Mouse (Mus musculus) kidney, embryonic 14.5 days (tissue): ENCODE measurements around the gene Mccc2. TPM values are rescaled to one million over a fixed set of nuclear protein-coding genes. Genes with fewer than 3 reads are reported as not detected.

Experiments
- ATAC-seq: fragments of 200-750 bp; cut with Nextera tagmentation; 2 replicates; pipeline ENCODE4 v1.8.0; 2017; ENCODE audit warnings: moderate number of reproducible peaks, mild to moderate bottlenecking, moderate TSS enrichment, moderate library complexity; ENCODE audit not compliant: low FRiP score, low TSS enrichment
- H3K27ac ChIP-seq: fragments of 300-500 bp; sonication (generic); 2 replicates; pipeline ENCODE4 v1.5.1; 2014; ENCODE audit warnings: low read depth, mild to moderate bottlenecking, low read length, moderate library complexity, mixed read lengths
- H3K27me3 ChIP-seq: fragments of 300-500 bp; sonication (generic); 2 replicates; pipeline ENCODE4 v1.6.1; 2014; ENCODE audit warnings: mild to moderate bottlenecking, low read length; ENCODE audit not compliant: control insufficient read depth, insufficient read depth
- H3K36me3 ChIP-seq: fragments of 300-500 bp; sonication (generic); 2 replicates; pipeline ENCODE4 v1.6.1; 2014; ENCODE audit warnings: low read length, mixed read lengths; ENCODE audit not compliant: control insufficient read depth, insufficient read depth
- H3K4me1 ChIP-seq: fragments of 300-500 bp; sonication (generic); 2 replicates; pipeline ENCODE4 v1.6.1; 2014; ENCODE audit warnings: low read length, mixed read lengths; ENCODE audit not compliant: control insufficient read depth, insufficient read depth
- H3K4me2 ChIP-seq: fragments of 300-500 bp; sonication (generic); replicated peaks from 2 replicates; pipeline ENCODE4 v1.6.1; 2014; ENCODE audit warnings: low read depth, mild to moderate bottlenecking, low read length
- H3K4me3 ChIP-seq: fragments of 300-500 bp; sonication (generic); 2 replicates; pipeline ENCODE4 v1.5.1; 2014; ENCODE audit warnings: mild to moderate bottlenecking, low read length
- H3K9ac ChIP-seq: fragments of 300-500 bp; sonication (generic); 2 replicates; pipeline ENCODE4 v1.6.1; 2014; ENCODE audit warnings: low read depth, mild to moderate bottlenecking, low read length, moderate library complexity
- H3K9me3 ChIP-seq: fragments of 300-500 bp; sonication (generic); 2 replicates; pipeline ENCODE4 v1.6.1; 2016; ENCODE audit warnings: low read length; ENCODE audit not compliant: control insufficient read depth
- WGBS: fragments of 180-500 bp; shearing (Covaris S2); extraction: QIAGEN DNeasy Blood & Tissue Kit; methylation state at CpG from one replicate; pipeline ENCODE4 v1.1.7; 2014; 5-methylcytosine and 5-hydroxymethylcytosine counted together
- polyA plus RNA-seq: library from polyadenylated mRNA; unstranded; fragments of >200 nt; fragmentation: Nextera tagmentation; extraction: Ambion mirVana; gene quantifications from 2 replicates; pipeline ENCODE4 v1.2.1, GENCODE M21; 2014

Mccc2 gene
- polyA plus RNA-seq, 1 experiment from 2014 or later: 52.8 TPM

DNA sequence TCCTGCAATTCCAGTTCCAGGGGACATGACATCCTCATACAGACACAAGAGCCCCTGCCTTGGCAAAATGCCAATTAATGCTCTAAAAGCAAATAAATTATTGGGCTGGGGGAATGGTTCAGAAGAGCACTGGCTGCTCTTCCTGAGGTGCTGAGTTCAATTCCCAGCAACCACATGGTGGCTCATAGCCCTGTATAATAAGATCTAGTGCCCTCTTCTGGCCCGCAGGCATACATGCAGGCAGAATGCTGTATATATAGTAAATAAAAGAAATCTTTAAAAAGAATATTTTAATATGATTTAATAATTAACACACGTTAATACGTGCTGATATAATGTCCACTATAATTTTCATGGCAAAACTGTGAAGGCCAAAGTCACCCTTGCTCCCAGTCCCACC lies 17.3 kb downstream of the Mccc2 start:
- Histone ChIP-seq H3K4me3 (no peak overlapping the region), H3K9me3 (no peaks in the 10 kb centered on the region), H3K9ac (no peak overlapping the region), H3K36me3 (no peaks in the 10 kb centered on the region; the same call in 1 of the 2 replicates), H3K4me1 (no peaks in the 10 kb centered on the region), H3K4me2 (no peak overlapping the region), H3K27ac (no peak overlapping the region), H3K27me3 (no peaks in the 10 kb centered on the region)
- ATAC-seq: no peak
- 92% methylated on average over 3 of the region's 3 CpGs for WGBS

DNA sequence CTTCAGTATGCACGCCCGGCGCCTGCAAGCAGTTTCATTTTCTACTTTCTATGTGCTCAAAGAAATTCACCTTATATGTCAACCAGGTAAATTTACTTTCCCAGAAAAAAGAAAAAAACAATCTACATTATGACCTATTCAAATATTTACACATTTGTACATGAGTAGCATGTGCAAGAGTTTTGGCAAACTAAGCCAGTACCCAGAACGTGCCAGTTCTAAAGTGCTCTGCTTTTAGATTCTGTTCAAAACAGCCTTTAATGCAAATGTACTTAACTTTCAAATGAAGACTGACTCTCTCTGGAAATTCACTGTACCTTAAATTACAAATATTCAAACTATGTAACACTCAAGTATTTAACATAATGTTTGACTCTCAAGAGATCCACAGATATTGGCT lies 25.8 kb downstream of the Mccc2 start:
- no peaks in the 10 kb centered on the region for H3K27me3 ChIP-seq
- WGBS: 95% methylated on average over 4 of the region's 4 CpGs
- H3K27ac ChIP-seq: no peak overlapping the region
- H3K36me3 ChIP-seq: peaks cover 16% of the 10 kb centered on the region; the same call in 1 of the 2 replicates
- no peak overlapping the region for H3K4me3 ChIP-seq
- no peaks in the 10 kb centered on the region for H3K9me3 ChIP-seq
- no peak for ATAC-seq
- no peaks in the 10 kb centered on the region for H3K4me1 ChIP-seq
- H3K4me2 ChIP-seq: no peak overlapping the region
- no peak overlapping the region for H3K9ac ChIP-seq

- no peak overlapping the region for H3K4me2 ChIP-seq
- no peak overlapping the region for H3K4me3 ChIP-seq
- WGBS: 100% methylated on average over 1 of the region's 1 CpGs
- H3K9ac ChIP-seq: no peak overlapping the region
- H3K9me3 ChIP-seq: no peaks in the 10 kb centered on the region
- H3K36me3 ChIP-seq: peaks cover 5% of the 10 kb centered on the region; the same call in 1 of the 2 replicates
- H3K27ac ChIP-seq: no peak overlapping the region
- no peak for ATAC-seq
- no peaks in the 10 kb centered on the region for H3K27me3 ChIP-seq
- H3K4me1 ChIP-seq: no peaks in the 10 kb centered on the region
These were observed 32.1 kb downstream of the Mccc2 start for GRCm38 (mm10) chr13:99983320-99983719.

GRCm38 (mm10) chr13:99979406-99979805 lies 36.0 kb downstream of the Mccc2 start:
- Histone ChIP-seq H3K4me1 (no peaks in the 10 kb centered on the region), H3K27me3 (no peaks in the 10 kb centered on the region), H3K36me3 (peaks cover 5% of the 10 kb centered on the region; the same call in 1 of the 2 replicates), H3K4me3 (no peak overlapping the region), H3K27ac (no peak overlapping the region), H3K4me2 (no peak overlapping the region), H3K9me3 (no peaks in the 10 kb centered on the region; the same call in 1 of the 2 replicates), H3K9ac (no peak overlapping the region)
- WGBS: 63% methylated on average over 2 of the region's 2 CpGs
- no peak for ATAC-seq

- no peak overlapping the region for H3K4me3 ChIP-seq
- no peaks in the 10 kb centered on the region for H3K4me1 ChIP-seq
- ATAC-seq: no peak
- 79% methylated on average over 5 of the region's 5 CpGs for WGBS
- H3K36me3 ChIP-seq: peaks cover 13% of the 10 kb centered on the region; the same call in 1 of the 2 replicates
- no peak overlapping the region for H3K9ac ChIP-seq
- no peaks in the 10 kb centered on the region for H3K27me3 ChIP-seq
- no peak overlapping the region for H3K27ac ChIP-seq
- no peak overlapping the region for H3K4me2 ChIP-seq
- no peaks in the 10 kb centered on the region for H3K9me3 ChIP-seq
These were observed 45.4 kb downstream of the Mccc2 start for GRCm38 (mm10) chr13:99970089-99970488.

- H3K9me3 ChIP-seq: no peaks in the 10 kb centered on the region
- H3K27me3 ChIP-seq: no peaks in the 10 kb centered on the region
- no peak for ATAC-seq
- 94% methylated on average over 11 of the region's 11 CpGs for WGBS
- no peak overlapping the region for H3K4me3 ChIP-seq
- no peak overlapping the region for H3K4me2 ChIP-seq
- H3K4me1 ChIP-seq: no peaks in the 10 kb centered on the region
- no peak overlapping the region for H3K9ac ChIP-seq
- peaks cover 13% of the 10 kb centered on the region; the same call in 1 of the 2 replicates for H3K36me3 ChIP-seq
- H3K27ac ChIP-seq: no peak overlapping the region
These were observed 48.3 kb downstream of the Mccc2 start for GRCm38 (mm10) chr13:99967013-99967678.

DNA sequence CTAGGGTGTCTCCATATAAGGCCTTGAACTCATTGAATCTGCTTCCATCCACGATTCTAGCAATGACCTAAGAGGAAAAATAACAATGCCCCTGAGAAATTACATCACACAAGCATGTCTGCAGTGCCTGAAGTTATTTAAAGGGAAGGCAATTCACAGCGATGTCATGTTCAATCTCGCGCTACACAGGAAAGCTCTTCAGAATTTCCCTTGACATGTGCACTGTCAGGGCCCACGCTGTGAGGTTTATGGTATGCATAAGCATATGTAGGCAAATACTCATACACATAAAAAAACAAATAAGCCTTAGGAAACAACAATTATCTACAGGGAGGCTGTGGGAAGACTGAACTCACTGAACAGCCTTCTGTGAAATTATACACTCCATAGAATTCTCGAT lies 51.6 kb downstream of the Mccc2 start:
- WGBS: 84% methylated on average over 6 of the region's 6 CpGs
- H3K4me1 ChIP-seq: no peaks in the 10 kb centered on the region
- H3K9me3 ChIP-seq: no peaks in the 10 kb centered on the region
- H3K4me2 ChIP-seq: no peak overlapping the region
- no peaks in the 10 kb centered on the region for H3K27me3 ChIP-seq
- no peak overlapping the region for H3K4me3 ChIP-seq
- no peak overlapping the region for H3K9ac ChIP-seq
- no peak overlapping the region for H3K27ac ChIP-seq
- H3K36me3 ChIP-seq: peaks cover 10% of the 10 kb centered on the region; the same call in 1 of the 2 replicates
- ATAC-seq: no peak

GRCm38 (mm10) chr13:99961661-99962060 lies 53.8 kb downstream of the Mccc2 start:
- H3K4me3 ChIP-seq: no peak overlapping the region
- ATAC-seq: no peak
- no peak overlapping the region for H3K9ac ChIP-seq
- H3K4me2 ChIP-seq: no peak overlapping the region
- peaks cover 21% of the 10 kb centered on the region; the same call in 1 of the 2 replicates for H3K36me3 ChIP-seq
- H3K4me1 ChIP-seq: no peaks in the 10 kb centered on the region
- 91% methylated on average over 4 of the region's 4 CpGs for WGBS
- H3K27ac ChIP-seq: no peak overlapping the region
- H3K27me3 ChIP-seq: no peaks in the 10 kb centered on the region
- peaks cover 2% of the 10 kb centered on the region for H3K9me3 ChIP-seq

- no peaks in the 10 kb centered on the region for H3K27me3 ChIP-seq
- no peak for ATAC-seq
- H3K4me2 ChIP-seq: no peak overlapping the region
- H3K9me3 ChIP-seq: peaks cover 7% of the 10 kb centered on the region
- no peak overlapping the region for H3K9ac ChIP-seq
- H3K36me3 ChIP-seq: peaks cover 42% of the 10 kb centered on the region; the same call in 1 of the 2 replicates
- H3K4me3 ChIP-seq: no peak overlapping the region
- no peak overlapping the region for H3K27ac ChIP-seq
- no peaks in the 10 kb centered on the region for H3K4me1 ChIP-seq
- WGBS: 89% methylated on average over 1 of the region's 1 CpGs
These were observed 59.9 kb downstream of the Mccc2 start for GRCm38 (mm10) chr13:99955591-99955944.
